Mouse (Mus musculus) lung, adult 10 weeks (tissue): ENCODE data around the gene Stfa2. TPM values are rescaled to one million over a fixed set of nuclear protein-coding genes. Genes with fewer than 3 reads are reported as not detected.

ENCODE experiments used
- polyA plus RNA-seq: library from polyadenylated mRNA; stranded (reverse); fragments of 350-450 nt; fragmentation: Illumina TruSeq; extraction: RNeasy Lipid Tissue Mini Kit (QIAGEN cat#74804); gene quantifications from one replicate; pipeline ENCODE4 v1.2.3, GENCODE M21; 2014; ENCODE audit warnings: low read depth, low replicate concordance; ENCODE audit not compliant: insufficient read depth

Stfa2 gene
- not detected for polyA plus RNA-seq

DNA sequence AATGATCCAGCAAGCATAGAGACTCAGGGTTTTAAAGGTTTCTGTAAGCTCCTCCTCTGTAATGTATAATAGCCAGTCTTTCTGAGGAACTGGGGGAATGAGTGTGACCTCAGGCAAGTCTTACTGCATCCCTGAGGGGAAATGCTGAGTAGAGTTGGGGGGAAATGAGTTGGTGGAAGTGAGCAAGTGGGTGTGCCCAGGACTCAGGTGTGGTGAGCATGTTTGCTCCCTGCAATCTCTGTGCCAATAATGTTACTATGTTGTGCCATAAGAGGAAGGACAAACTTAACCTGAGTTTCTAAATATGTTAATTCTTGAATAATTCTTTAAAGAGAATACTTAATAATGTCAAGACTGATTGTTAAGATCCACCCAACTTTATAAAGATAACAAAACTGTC lies at the start of gene Stfa2:
Gene Stfa2, minus strand, starts transcription at position 101 of the 400 bp plus-strand sequence.

DNA sequence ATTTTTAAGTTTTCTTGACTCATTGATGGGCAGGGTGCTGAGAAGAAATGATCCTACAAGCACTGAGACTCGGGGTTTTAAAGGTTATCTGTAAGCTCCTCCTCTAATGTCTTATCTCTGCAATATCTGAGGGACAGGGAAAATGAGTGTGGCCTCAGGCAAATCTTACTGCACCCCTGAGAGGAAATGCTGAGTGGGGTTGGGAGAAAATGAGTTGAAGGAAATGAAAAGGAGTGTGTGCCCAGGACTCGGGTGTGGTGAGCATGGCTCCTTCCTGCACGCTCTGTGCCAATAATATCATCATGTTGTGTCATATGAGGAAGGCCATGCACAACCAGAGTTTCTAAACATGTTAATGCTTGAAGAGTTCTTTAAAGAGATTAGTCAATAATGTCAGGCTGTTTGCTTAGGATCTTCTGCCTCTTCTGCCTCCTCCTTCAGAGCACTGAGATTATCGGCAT lies 47.1 kb upstream of the Stfa2 start, which contains the start of gene Stfa3:
Gene Stfa3, minus strand, starts transcription at position 51 of the 461 bp plus-strand sequence.

DNA sequence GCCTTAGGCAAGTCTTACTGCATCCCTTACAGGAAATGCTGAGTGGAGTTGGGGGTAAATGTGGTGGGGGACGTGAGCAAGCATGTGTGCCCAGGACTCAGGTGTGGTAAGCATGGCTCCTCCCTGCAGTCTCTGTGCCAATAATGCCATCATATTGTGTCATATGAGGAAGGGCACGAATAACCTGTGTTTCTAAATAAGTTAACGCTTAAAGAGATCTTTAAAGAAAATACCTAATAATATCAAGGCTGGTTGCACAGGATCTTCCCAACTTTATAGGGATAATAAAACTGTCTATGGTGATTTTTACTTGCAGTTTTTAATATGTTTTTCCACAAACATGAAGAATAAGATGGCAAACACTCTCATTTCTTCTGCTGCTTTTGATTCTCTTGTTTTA lies 40.6 kb downstream of the Stfa2 start, which contains the start of gene BC100530:
Gene BC100530, minus strand, starts transcription at position 101 of the 400 bp plus-strand sequence.

Other genes with a start within 250 kb of the Stfa2 start
- gene Gm5483, start 224.2 kb downstream of the Stfa2 start, polyA plus RNA-seq: 5.0 TPM
- not detected for gene Gm5416, start 198.1 kb downstream of the Stfa2 start, polyA plus RNA-seq
- gene 2010005H15Rik, start 187.0 kb downstream of the Stfa2 start, polyA plus RNA-seq: 3.4 TPM
- gene Stfa1, start 131.5 kb downstream of the Stfa2 start, polyA plus RNA-seq: 0.63 TPM
- not detected for gene BC117090, start 74.1 kb downstream of the Stfa2 start, polyA plus RNA-seq
- gene BC100530, start 40.7 kb downstream of the Stfa2 start, polyA plus RNA-seq: not detected
- not detected for gene Stfa3, start 46.9 kb upstream of the Stfa2 start, polyA plus RNA-seq
- not detected for gene Casr, start 153.7 kb upstream of the Stfa2 start, polyA plus RNA-seq